14 mouse cellular contexts compared by ENCODE assay signal in the genomic region with DNA sequence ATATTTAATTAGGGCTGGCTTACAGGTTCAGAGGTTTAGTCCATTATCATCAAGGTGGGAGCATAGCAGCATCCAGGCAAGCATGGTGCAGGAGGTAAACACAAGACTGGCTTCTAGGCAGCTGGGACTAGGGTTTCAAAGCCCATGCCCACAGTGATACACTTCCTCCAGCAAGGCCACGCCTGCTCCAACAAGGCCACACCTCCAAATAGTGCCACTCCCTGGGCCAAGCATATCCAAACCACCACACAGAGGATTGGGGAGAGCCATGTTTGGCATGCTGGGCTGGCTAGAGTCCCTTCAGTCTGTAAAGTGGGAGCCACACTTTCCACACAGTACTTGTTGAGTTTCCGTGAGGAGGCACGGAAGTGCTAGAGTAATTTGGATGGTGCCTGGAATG. TPM values are rescaled to one million over a fixed set of nuclear protein-coding genes. Genes with fewer than 3 reads are reported as not detected.
DNase-seq lines count a peak whose midpoint lies in the region; ATAC-seq and TF ChIP-seq lines count a peak whose summit lies in the region.
"Had no signal": no experiment of that assay in that cellular context is flagged by ENCODE, and none has a peak within 500 bp of the region (broad histone marks: within the 10 kb centered on the region; RNA-seq: fewer than 3 reads in every experiment).

No protein-coding gene starts in this region.

- H3K27ac ChIP-seq in heart, embryonic 14.5 days (replicated peaks in 1 of 2; ENCODE audit: control insufficient read depth in 1 of 2, insufficient read depth in 1 of 2, low read depth in 2 of 2, low read length in 2 of 2) = peak overlapping the region; percentile 45 to 60; a peak in 3 of 4 replicates
- no peak overlapping the region for H3K27ac ChIP-seq in liver, embryonic 11.5 days (ENCODE audit: low read depth, low read length)
- no peak overlapping the region for H3K27ac ChIP-seq in liver, postnatal 0 days (ENCODE audit: low read depth)
- H3K27ac ChIP-seq in ES-E14 (ENCODE audit: insufficient read depth, low read depth, low read length, poor library complexity, severe bottlenecking) = peak overlapping the region; percentile 90
- H3K27ac ChIP-seq in liver, embryonic 16.5 days (ENCODE audit: low read length) = no peak overlapping the region
- H3K27ac ChIP-seq: kidney, postnatal 0 days; liver, embryonic 15.5 days; midbrain, embryonic 12.5 days had no signal

- no peaks in the 10 kb centered on the region for H3K27me3 ChIP-seq in heart, embryonic 14.5 days (ENCODE audit: control insufficient read depth, insufficient read depth, low read length)
- H3K27me3 ChIP-seq in liver, embryonic 11.5 days (replicated peaks; ENCODE audit: control insufficient read depth, insufficient read depth, low read length) = no peaks in the 10 kb centered on the region
- no peaks in the 10 kb centered on the region for H3K27me3 ChIP-seq in liver, postnatal 0 days (ENCODE audit: insufficient read depth, low read length)
- no peaks in the 10 kb centered on the region for H3K27me3 ChIP-seq in liver, embryonic 16.5 days (ENCODE audit: control insufficient read depth, insufficient read depth, low read depth, low read length)
- H3K27me3 ChIP-seq: liver, embryonic 15.5 days; midbrain, embryonic 12.5 days had no signal

- ATAC-seq in heart, embryonic 14.5 days (ENCODE audit: insufficient number of reproducible peaks, insufficient read depth, low FRiP score, low read depth) = no peak
- peak; percentile 51 for ATAC-seq in liver, embryonic 11.5 days (replicated peaks; ENCODE audit: low FRiP score)
- ATAC-seq in liver, postnatal 0 days = no peak
- 0 out of 2 replicates have a peak, but pooled peaks have one; percentile 13 for ATAC-seq in liver, embryonic 16.5 days (ENCODE audit: low read depth)

- TF ChIP-seq CTCF in liver, postnatal 0 days (IDR thresholded peaks at IDR 0.05; ENCODE audit: low read depth) = no peak

- no peak for DNase-seq in heart, postnatal 14 days
- DNase-seq in liver, embryonic 11.5 days (ENCODE audit: low spot score) = no peak
- DNase-seq in liver, postnatal 0 days = no peak
- no peak for DNase-seq in ES-E14 (ENCODE audit: low read depth, low spot score)
- DNase-seq in natural killer cell, adult 2 months (ENCODE audit: low spot score in 2 of 2) = no peak
- DNase-seq: adrenal gland, postnatal 36 days; cerebellum, adult 9-11 months; lung, postnatal 4 days had no signal

- H3K4me3 ChIP-seq in heart, embryonic 14.5 days (ENCODE audit: control insufficient read depth in 1 of 2, insufficient read depth in 1 of 2, low read depth in 1 of 2, low read length in 2 of 2) = no peak overlapping the region
- H3K4me3 ChIP-seq in liver, embryonic 11.5 days (ENCODE audit: low read depth, low read length) = no peak overlapping the region
- H3K4me3 ChIP-seq in liver, postnatal 0 days (ENCODE audit: low read depth, low read length) = no peak overlapping the region
- H3K4me3 ChIP-seq in ES-E14 (ENCODE audit: insufficient read depth in 1 of 2, low read depth in 1 of 2, low read length in 2 of 2, poor library complexity in 1 of 2, severe bottlenecking in 1 of 2) = no peak overlapping the region
- no peak overlapping the region for H3K4me3 ChIP-seq in liver, embryonic 16.5 days (ENCODE audit: low read depth, low read length)
- H3K4me3 ChIP-seq: liver, embryonic 15.5 days; midbrain, embryonic 12.5 days; myocyte had no signal

- TF ChIP-seq EP300 in liver, postnatal 0 days (IDR thresholded peaks at IDR 0.05; ENCODE audit: low read depth) = no peak

- no peaks in the 10 kb centered on the region for H3K9me3 ChIP-seq in heart, embryonic 14.5 days (ENCODE audit: control insufficient read depth, low read length)
- no peaks in the 10 kb centered on the region for H3K9me3 ChIP-seq in liver, embryonic 11.5 days (ENCODE audit: control insufficient read depth, low read length)
- no peaks in the 10 kb centered on the region for H3K9me3 ChIP-seq in liver, postnatal 0 days (ENCODE audit: low read length)
- no peaks in the 10 kb centered on the region for H3K9me3 ChIP-seq in ES-E14 (ENCODE audit: control insufficient read depth, insufficient read depth, low read depth, low read length)
- H3K9me3 ChIP-seq in liver, embryonic 16.5 days (replicated peaks; ENCODE audit: control insufficient read depth, low read length) = no peaks in the 10 kb centered on the region
- H3K9me3 ChIP-seq: liver, embryonic 15.5 days; midbrain, embryonic 12.5 days had no signal

- 62% methylated on average over 3 of the region's 3 CpGs for WGBS in heart, embryonic 14.5 days
- 77% methylated on average over 3 of the region's 3 CpGs for WGBS in liver, embryonic 11.5 days
- 74% methylated on average over 3 of the region's 3 CpGs for WGBS in liver, postnatal 0 days (ENCODE audit: insufficient replicate concordance)
- 67% methylated on average over 3 of the region's 3 CpGs for WGBS in liver, embryonic 16.5 days (ENCODE audit: insufficient replicate concordance)

- in situ Hi-C loops in ES-E14 (cut with MboI; ENCODE audit: low sequenced_read_pairs in 2 of 2, unreplicated experiment in 2 of 2) = no loop called here

- intact Hi-C loops in heart, postnatal 14 days (cut with DNase I) = no loop called here

- H3K36me3 ChIP-seq in heart, embryonic 14.5 days (ENCODE audit: control insufficient read depth, insufficient read depth, low read length) = no peaks in the 10 kb centered on the region
- H3K36me3 ChIP-seq in liver, embryonic 11.5 days (ENCODE audit: control insufficient read depth, insufficient read depth, low read length) = no peaks in the 10 kb centered on the region
- H3K36me3 ChIP-seq in liver, postnatal 0 days (replicated peaks; ENCODE audit: insufficient read depth, low read length) = no peaks in the 10 kb centered on the region
- no peaks in the 10 kb centered on the region for H3K36me3 ChIP-seq in ES-E14 (ENCODE audit: control insufficient read depth, insufficient read depth, low read length, poor library complexity, severe bottlenecking)
- no peaks in the 10 kb centered on the region for H3K36me3 ChIP-seq in liver, embryonic 16.5 days (ENCODE audit: control insufficient read depth, insufficient read depth)
- H3K36me3 ChIP-seq: liver, embryonic 15.5 days; midbrain, embryonic 12.5 days had no signal

- H3K4me1 ChIP-seq in heart, embryonic 14.5 days (ENCODE audit: control insufficient read depth in 2 of 2, insufficient read depth in 2 of 2, low read length in 2 of 2) = peaks cover 51 to 73% of the 10 kb centered on the region in 2 experiments
- H3K4me1 ChIP-seq in liver, embryonic 11.5 days (replicated peaks; ENCODE audit: control insufficient read depth, insufficient read depth, low read length) = peaks cover 35% of the 10 kb centered on the region
- no peaks in the 10 kb centered on the region for H3K4me1 ChIP-seq in liver, postnatal 0 days (ENCODE audit: insufficient read depth)
- H3K4me1 ChIP-seq in ES-E14 (ENCODE audit: control insufficient read depth in 2 of 2, insufficient read depth in 2 of 2, low read length in 2 of 2, poor library complexity in 1 of 2) = peaks cover 6 to 33% of the 10 kb centered on the region in 2 experiments
- no peaks in the 10 kb centered on the region for H3K4me1 ChIP-seq in liver, embryonic 16.5 days (ENCODE audit: control insufficient read depth, low read depth, low read length)

- H3K4me2 ChIP-seq in heart, embryonic 14.5 days (ENCODE audit: low read length) = no peak overlapping the region
- H3K4me2 ChIP-seq in liver, embryonic 11.5 days = no peak overlapping the region
- no peak overlapping the region for H3K4me2 ChIP-seq in liver, postnatal 0 days (ENCODE audit: low read depth, low read length)
- H3K4me2 ChIP-seq in liver, embryonic 16.5 days (ENCODE audit: low read depth, low read length) = no peak overlapping the region
- H3K4me2 ChIP-seq: liver, embryonic 15.5 days; midbrain, embryonic 12.5 days had no signal

- H3K9ac ChIP-seq in heart, embryonic 14.5 days (ENCODE audit: low read length) = no peak overlapping the region
- no peak overlapping the region for H3K9ac ChIP-seq in liver, embryonic 11.5 days (ENCODE audit: low read depth, low read length)
- H3K9ac ChIP-seq in liver, postnatal 0 days (replicated peaks) = no peak overlapping the region
- H3K9ac ChIP-seq in ES-E14 (ENCODE audit: insufficient read depth, low read depth, low read length, poor library complexity, severe bottlenecking) = no peak overlapping the region; the same call in 1 of the 2 replicates
- H3K9ac ChIP-seq in liver, embryonic 16.5 days (ENCODE audit: low read depth, low read length) = no peak overlapping the region
- H3K9ac ChIP-seq: liver, embryonic 15.5 days; midbrain, embryonic 12.5 days had no signal

TF ChIP-seq in ES-E14, 5 proteins besides CTCF, POLR2A, EP300 and RAD21:
- TF ChIP-seq ZNF384 (IDR thresholded peaks at IDR 0.05; ENCODE audit: low read depth, low read length) = no peak
- TF ChIP-seq HCFC1 (IDR thresholded peaks at IDR 0.05; ENCODE audit: borderline replicate concordance, insufficient read depth, low read length) = no peak
- TF ChIP-seq MAFK (IDR thresholded peaks at IDR 0.05; ENCODE audit: insufficient read depth, low read depth, low read length) = no peak
- no peak for TF ChIP-seq ZC3H11A (IDR thresholded peaks at IDR 0.05; ENCODE audit: borderline replicate concordance, low read depth, low read length)
- TF ChIP-seq CHD2 (IDR thresholded peaks at IDR 0.05; ENCODE audit: low read depth, low read length) = no peak

RNA-seq across cellular contexts. Expression of a gene that starts 34.7 kb away (rescaled TPM):
- polyA plus RNA-seq in heart, embryonic 14.5 days (2014; fragmentation: Nextera tagmentation; extraction: Ambion mirVana) = 25.5 and 28.1 TPM in 2 replicates
- 10 to 100 TPM; 14.9 to 16.8 TPM for total RNA-seq in heart, postnatal 14 days (2021)
- polyA plus RNA-seq in liver, embryonic 11.5 days (2014; fragmentation: Nextera tagmentation; extraction: Ambion mirVana) = 16.6 and 17.3 TPM in 2 replicates
- polyA plus RNA-seq in liver, postnatal 0 days (2015; fragmentation: Nextera tagmentation; extraction: Ambion mirVana) = 1.7 and 1.9 TPM in 2 replicates
- 22.9 and 49.5 TPM in 2 replicates for total RNA-seq in ES-E14 (2012; rRNA removed)
- 3.8 and 4.3 TPM in 2 replicates for polyA plus RNA-seq in liver, embryonic 16.5 days (2015; fragmentation: Nextera tagmentation; extraction: Ambion mirVana)

Comparison
In these comparisons a context has a peak if more than half of its experiments do, and no peak if none do; other contexts are left out.
1. ATAC-seq: peak in liver, embryonic 11.5 days (single experiment) and liver, embryonic 16.5 days (single experiment); none in heart, embryonic 14.5 days (single experiment) and liver, postnatal 0 days (single experiment).
2. H3K27ac ChIP-seq: peak in heart, embryonic 14.5 days (2 of 2) and ES-E14 (single experiment); none in liver, embryonic 11.5 days (single experiment), liver, postnatal 0 days (single experiment) and liver, embryonic 16.5 days (single experiment).